Mouse (Mus musculus) forelimb bud, embryonic 11.5 days (tissue): ENCODE results near the gene Zfp69.

Experiments used
- DNase-seq: peaks from one replicate; pipeline ENCODE4 v3.0.0-alpha.2; 2012; ENCODE audit warnings: low read depth, low spot score

Zfp69 gene

GRCm38 (mm10) chr4:120924554-120925299, 26.8 kb downstream of the Zfp69 start, which contains the start of gene Exo5:
TSS of gene Exo5 (minus strand) at chr4:120925017.
- DNase-seq, result peak; percentile 90

GRCm38 (mm10) chr4:120921461-120921860, 30.0 kb downstream of the Zfp69 start:
- DNase-seq, result no peak

GRCm38 (mm10) chr4:120914501-120914900, 37.0 kb downstream of the Zfp69 start:
- no peak for DNase-seq

GRCm38 (mm10) chr4:120913861-120914260, 37.6 kb downstream of the Zfp69 start:
- no peak for DNase-seq

- DNase-seq, result no peak
These were observed 38.1 kb downstream of the Zfp69 start for GRCm38 (mm10) chr4:120913443-120913842.

- DNase-seq, result no peak
These were observed 38.6 kb downstream of the Zfp69 start for GRCm38 (mm10) chr4:120912866-120913265.

- DNase-seq, result no peak
These were observed 40.4 kb downstream of the Zfp69 start for GRCm38 (mm10) chr4:120911086-120911485.

GRCm38 (mm10) chr4:120909558-120910150, 41.8 kb downstream of the Zfp69 start:
- DNase-seq, result peak; percentile 83

GRCm38 (mm10) chr4:120905644-120906043, 45.9 kb downstream of the Zfp69 start:
- no peak for DNase-seq

- DNase-seq, result no peak
These were observed 47.0 kb downstream of the Zfp69 start for GRCm38 (mm10) chr4:120904533-120904932.

GRCm38 (mm10) chr4:120895810-120896584, 55.5 kb downstream of the Zfp69 start:
- no peak for DNase-seq

- no peak for DNase-seq
These were observed 56.3 kb downstream of the Zfp69 start for GRCm38 (mm10) chr4:120895226-120895625.

GRCm38 (mm10) chr4:120894584-120894983, 56.9 kb downstream of the Zfp69 start:
- DNase-seq, result no peak

- DNase-seq, result no peak
These were observed 57.7 kb downstream of the Zfp69 start for GRCm38 (mm10) chr4:120893656-120894401.

GRCm38 (mm10) chr4:120892516-120892915, 59.0 kb downstream of the Zfp69 start:
- no peak for DNase-seq

GRCm38 (mm10) chr4:120891960-120892359, 59.5 kb downstream of the Zfp69 start:
- DNase-seq, result no peak

- peak; percentile 68 for DNase-seq
These were observed 60.6 kb downstream of the Zfp69 start for GRCm38 (mm10) chr4:120890754-120891440.

- DNase-seq, result no peak
These were observed 62.6 kb downstream of the Zfp69 start for GRCm38 (mm10) chr4:120888884-120889283.

GRCm38 (mm10) chr4:120887381-120888112, 64.0 kb downstream of the Zfp69 start:
- peak; percentile 61 for DNase-seq

- no peak for DNase-seq
These were observed 64.7 kb downstream of the Zfp69 start for GRCm38 (mm10) chr4:120886811-120887210.
